Mouse (Mus musculus) G1E (cell line): ENCODE results near the gene Prss28. TPM values are rescaled to one million over a fixed set of nuclear protein-coding genes. Genes with fewer than 3 reads are reported as not detected.

ENCODE experiments used
- ATAC-seq: 2 replicates; pipeline ENCODE4 v1.8.0; 2016; ENCODE audit warnings: mild to moderate bottlenecking; ENCODE audit not compliant: insufficient number of reproducible peaks, poor library complexity, low FRiP score, severe bottlenecking; ENCODE audit errors: extremely low read depth
- DNase-seq: peaks from one replicate; pipeline ENCODE4 v3.0.0; 2012; ENCODE audit warnings: low spot score
- H3K27me3 ChIP-seq: 2 replicates; pipeline ENCODE4 v1.6.1; 2012; ENCODE audit warnings: mild to moderate bottlenecking, low read length, inconsistent platforms; ENCODE audit not compliant: insufficient read depth
- H3K36me3 ChIP-seq: replicated peaks from 2 replicates; pipeline ENCODE3; 2012; ENCODE audit warnings: mild to moderate bottlenecking, inconsistent platforms
- H3K4me1 ChIP-seq: 2 replicates; pipeline ENCODE4 v1.6.1; 2012; ENCODE audit warnings: low read depth, low read length, inconsistent platforms, mixed read lengths; ENCODE audit not compliant: insufficient read depth
- H3K4me3 ChIP-seq: 2 replicates; pipeline ENCODE4 v1.5.1; 2012; ENCODE audit warnings: low read depth, mild to moderate bottlenecking, inconsistent platforms, low read length, moderate library complexity, mixed read lengths
- H3K9me3 ChIP-seq: replicated peaks from 2 replicates; pipeline ENCODE4 v1.6.1; 2012; ENCODE audit warnings: inconsistent platforms
- CTCF ChIP-seq: IDR thresholded peaks from 2 replicates; pipeline ENCODE4 v1.5.1; 2012; ENCODE audit warnings: low read depth, low read length, inconsistent platforms, mixed read lengths
- GATA1 ChIP-seq: IDR thresholded peaks from 2 replicates; pipeline ENCODE4 v1.6.1; 2012; ENCODE audit warnings: borderline replicate concordance, low read length, inconsistent platforms, mixed read lengths
- GATA2 ChIP-seq: IDR thresholded peaks from 2 replicates; pipeline ENCODE4 v1.6.1; 2012; ENCODE audit warnings: low read depth, low read length, inconsistent platforms, borderline replicate concordance
- POLR2AphosphoS5 ChIP-seq: IDR thresholded peaks from 2 replicates; pipeline ENCODE4 v1.6.1; 2012; ENCODE audit warnings: low read depth, low read length, inconsistent platforms; ENCODE audit not compliant: insufficient replicate concordance
- TAL1 ChIP-seq: conservative IDR thresholded peaks from 2 replicates; pipeline ENCODE4 v1.6.1; 2012; ENCODE audit warnings: low read depth, low read length, inconsistent platforms, mixed read lengths
- polyA plus RNA-seq: library from polyadenylated mRNA; stranded (reverse); fragments of >175 nt; gene quantifications from 2 replicates; pipeline ENCODE4 v1.2.3, GENCODE M21; 2012
- total RNA-seq, 2 experiments: library from RNA; stranded (forward) in 1 of 2; stranded (reverse) in 1 of 2; fragments of 200-1000 nt in 1 of 2; fragments of >200 nt in 1 of 2; fragmentation: Nextera tagmentation in 1 of 2; gene quantifications; 2 replicates each; pipeline ENCODE4 v1.2.3; 2014 to 2017

Gene Prss28
- total and polyA plus RNA-seq, 3 experiments = 0.11 TPM; not detected in 2

- TF ChIP-seq POLR2AphosphoS5 = no peak
- TF ChIP-seq TAL1 = no peak
- no peak for TF ChIP-seq CTCF
- no peak for TF ChIP-seq GATA1
- TF ChIP-seq GATA2 = no peak
- no peaks in the 10 kb centered on the region for H3K27me3 ChIP-seq
- H3K9me3 ChIP-seq = no peaks in the 10 kb centered on the region
- ATAC-seq = no peak
- peaks cover 26% of the 10 kb centered on the region for H3K36me3 ChIP-seq
- DNase-seq = no peak
- peaks cover 41% of the 10 kb centered on the region for H3K4me1 ChIP-seq
- peak within 1 kb of the TSS; percentile 94 for H3K4me3 ChIP-seq
Observed at GRCm38 (mm10) chr17:25274571-25275346, 33.7 kb upstream of the Prss28 start, which contains the start of gene Ube2i. Gene Ube2i (minus strand): TSS chr17:25274622.

- no peaks in the 10 kb centered on the region for H3K27me3 ChIP-seq
- ATAC-seq (no peak), DNase-seq (no peak)
- H3K4me1 ChIP-seq = peaks cover 34% of the 10 kb centered on the region
- no peaks in the 10 kb centered on the region for H3K9me3 ChIP-seq
- no peak overlapping the region for H3K4me3 ChIP-seq
- peaks cover 15% of the 10 kb centered on the region for H3K36me3 ChIP-seq
- no peak for TF ChIP-seq TAL1
- TF ChIP-seq POLR2AphosphoS5 = no peak
- no peak for TF ChIP-seq GATA1
- no peak for TF ChIP-seq CTCF
- TF ChIP-seq GATA2 = no peak
Observed at GRCm38 (mm10) chr17:25275833-25276232, 32.6 kb upstream of the Prss28 start.

- H3K4me1 ChIP-seq = peaks cover 26% of the 10 kb centered on the region
- TF ChIP-seq TAL1 (no peak), GATA2 (no peak), CTCF (no peak), GATA1 (no peak), POLR2AphosphoS5 (no peak)
- no peaks in the 10 kb centered on the region for H3K9me3 ChIP-seq
- H3K27me3 ChIP-seq = no peaks in the 10 kb centered on the region
- peak; percentile 69 for DNase-seq
- H3K36me3 ChIP-seq = no peaks in the 10 kb centered on the region
- peak; percentile 84 for ATAC-seq
- peak overlapping the region; percentile 61 for H3K4me3 ChIP-seq
Observed at GRCm38 (mm10) chr17:25282133-25282532, 26.3 kb upstream of the Prss28 start.

GRCm38 (mm10) chr17:25285033-25285432 lies 23.4 kb upstream of the Prss28 start:
- DNase-seq (peak; percentile 42), ATAC-seq (0 out of 2 replicates have a peak, but pooled peaks have one; percentile 40)

DNA sequence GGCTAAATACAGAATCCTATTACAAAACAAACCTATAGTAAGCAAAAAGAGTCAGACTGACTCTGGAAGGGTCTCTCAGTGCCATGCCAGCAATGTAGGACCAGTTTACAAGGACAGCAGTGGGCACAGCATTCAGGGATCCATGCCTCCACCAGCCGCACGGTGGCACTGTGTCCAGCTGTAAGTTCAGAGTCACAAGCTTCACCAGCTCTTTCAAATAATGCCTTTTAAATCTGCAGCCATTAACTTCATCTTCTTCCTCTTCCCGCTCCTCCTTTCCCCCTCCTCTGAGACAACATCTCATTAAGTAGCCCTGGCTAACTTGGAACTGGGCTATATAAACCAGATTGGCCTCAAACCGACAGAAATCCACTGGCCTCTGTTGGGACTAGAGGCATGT lies 19.6 kb upstream of the Prss28 start:
- Histone ChIP-seq H3K9me3 (no peaks in the 10 kb centered on the region), H3K27me3 (no peaks in the 10 kb centered on the region), H3K4me1 (peaks cover 51% of the 10 kb centered on the region), H3K36me3 (no peaks in the 10 kb centered on the region), H3K4me3 (no peak overlapping the region)
- peak; percentile 91 for TF ChIP-seq CTCF
- no peak for TF ChIP-seq GATA1
- no peak for TF ChIP-seq POLR2AphosphoS5
- no peak for TF ChIP-seq TAL1
- peak; percentile 54 for DNase-seq
- no peak for ATAC-seq

More at GRCm38 (mm10) chr17:25285033-25285432, 23.4 kb upstream of the Prss28 start:
- Histone ChIP-seq H3K9me3 (no peaks in the 10 kb centered on the region), H3K36me3 (no peaks in the 10 kb centered on the region), H3K4me1 (peaks cover 35% of the 10 kb centered on the region), H3K27me3 (no peaks in the 10 kb centered on the region), H3K4me3 (no peak overlapping the region)
- TF ChIP-seq CTCF (peak; percentile 99), TAL1 (no peak)

GRCm38 (mm10) chr17:25290411-25290810 lies 18.0 kb upstream of the Prss28 start:
- no peak overlapping the region for H3K4me3 ChIP-seq
- ATAC-seq (no peak), DNase-seq (no peak)
- H3K27me3 ChIP-seq = no peaks in the 10 kb centered on the region
- no peaks in the 10 kb centered on the region for H3K36me3 ChIP-seq
- no peak for TF ChIP-seq TAL1
- no peak for TF ChIP-seq GATA1
- TF ChIP-seq CTCF = no peak
- no peak for TF ChIP-seq GATA2
- TF ChIP-seq POLR2AphosphoS5 = no peak
- H3K4me1 ChIP-seq = peaks cover 63% of the 10 kb centered on the region
- H3K9me3 ChIP-seq = no peaks in the 10 kb centered on the region
